Mouse (Mus musculus): ENCODE results near the gene B4galt1.

B4galt1 gene

GRCm38 (mm10) chr4:40870206-40870605 lies 16.4 kb upstream of the B4galt1 start:
- DNase-seq (ENCODE audit: low spot score in 2 of 2) = no peak

- no peak for DNase-seq (ENCODE audit: low spot score in 2 of 2)
Measured at GRCm38 (mm10) chr4:40868554-40869232, 14.9 kb upstream of the B4galt1 start.

DNA sequence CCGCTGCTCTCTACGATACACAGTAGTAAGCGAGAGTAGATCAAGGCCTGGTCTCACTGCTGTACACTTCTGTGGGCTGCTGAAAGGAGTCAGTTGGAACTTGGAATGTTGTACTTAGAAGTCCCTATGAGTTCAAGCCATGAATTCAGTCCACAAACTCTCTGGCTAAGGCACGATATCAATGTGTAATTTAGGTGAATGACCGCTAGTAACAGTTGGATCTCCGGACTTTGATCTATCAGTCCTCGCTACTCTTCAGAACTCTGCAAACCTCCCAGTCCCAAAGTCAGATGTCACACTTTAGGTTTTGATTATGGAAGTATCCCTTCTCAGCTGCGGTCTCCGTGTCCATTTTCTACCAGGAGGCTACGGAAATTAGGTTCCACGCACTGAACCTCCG lies 10.6 kb upstream of the B4galt1 start:
- no peak for DNase-seq (ENCODE audit: low spot score in 2 of 2)

- DNase-seq (ENCODE audit: low spot score in 2 of 2) = no peak
Measured at GRCm38 (mm10) chr4:40863340-40863739, 9.5 kb upstream of the B4galt1 start.

GRCm38 (mm10) chr4:40861131-40861530 lies 7.3 kb upstream of the B4galt1 start:
- no peak for DNase-seq (ENCODE audit: low spot score in 2 of 2)

- DNase-seq (ENCODE audit: low spot score in 2 of 2) = no peak
Measured at GRCm38 (mm10) chr4:40857824-40858346, 4.1 kb upstream of the B4galt1 start.

DNA sequence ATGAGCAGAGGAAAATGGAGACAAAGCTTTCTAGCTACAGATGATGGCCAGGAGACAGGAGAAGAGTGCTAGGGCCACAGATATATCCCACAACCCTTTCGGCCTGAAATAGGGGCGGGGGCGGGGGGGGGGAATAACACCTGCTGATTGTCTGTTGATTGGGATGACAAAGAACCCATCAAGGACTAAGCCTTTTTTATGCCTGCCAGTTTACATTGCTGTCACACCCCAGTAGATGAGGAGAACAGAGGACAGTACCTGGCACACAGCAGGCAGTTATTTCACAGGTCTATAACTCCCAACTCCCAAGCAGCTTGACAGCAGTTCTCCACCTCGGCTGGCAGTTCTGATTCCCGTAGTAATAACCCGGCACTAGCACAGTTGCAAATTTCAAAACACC lies 2.8 kb upstream of the B4galt1 start:
- no peak for DNase-seq (ENCODE audit: low spot score in 2 of 2)

DNA sequence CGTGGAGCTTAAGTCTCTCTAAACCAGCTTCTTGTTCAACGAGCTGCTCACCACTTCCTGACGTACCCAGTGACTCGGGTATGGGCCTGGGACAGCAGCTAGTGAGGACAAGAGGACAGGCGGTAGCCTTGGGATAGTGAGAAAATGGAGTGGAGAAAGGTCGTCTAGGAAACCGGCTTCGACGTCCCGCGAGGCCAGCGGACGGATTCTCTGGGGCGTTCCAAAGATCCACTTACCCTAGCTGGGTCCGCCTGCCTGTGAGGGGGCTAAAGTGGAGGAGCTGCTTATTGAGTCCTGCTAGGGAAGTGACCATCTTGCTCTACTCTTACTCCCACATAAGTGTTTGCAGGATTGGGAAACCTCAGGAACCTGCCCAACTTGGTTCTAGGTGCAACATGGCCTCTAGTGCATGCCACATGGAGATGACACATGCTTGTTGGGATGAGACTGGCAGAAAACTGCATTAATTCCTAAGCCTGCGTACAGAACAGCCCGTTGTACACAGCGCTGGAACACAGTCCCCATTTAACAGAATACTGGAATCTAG lies 655 bp upstream of the B4galt1 start:
- no peak for DNase-seq (ENCODE audit: low spot score in 2 of 2)

DNA sequence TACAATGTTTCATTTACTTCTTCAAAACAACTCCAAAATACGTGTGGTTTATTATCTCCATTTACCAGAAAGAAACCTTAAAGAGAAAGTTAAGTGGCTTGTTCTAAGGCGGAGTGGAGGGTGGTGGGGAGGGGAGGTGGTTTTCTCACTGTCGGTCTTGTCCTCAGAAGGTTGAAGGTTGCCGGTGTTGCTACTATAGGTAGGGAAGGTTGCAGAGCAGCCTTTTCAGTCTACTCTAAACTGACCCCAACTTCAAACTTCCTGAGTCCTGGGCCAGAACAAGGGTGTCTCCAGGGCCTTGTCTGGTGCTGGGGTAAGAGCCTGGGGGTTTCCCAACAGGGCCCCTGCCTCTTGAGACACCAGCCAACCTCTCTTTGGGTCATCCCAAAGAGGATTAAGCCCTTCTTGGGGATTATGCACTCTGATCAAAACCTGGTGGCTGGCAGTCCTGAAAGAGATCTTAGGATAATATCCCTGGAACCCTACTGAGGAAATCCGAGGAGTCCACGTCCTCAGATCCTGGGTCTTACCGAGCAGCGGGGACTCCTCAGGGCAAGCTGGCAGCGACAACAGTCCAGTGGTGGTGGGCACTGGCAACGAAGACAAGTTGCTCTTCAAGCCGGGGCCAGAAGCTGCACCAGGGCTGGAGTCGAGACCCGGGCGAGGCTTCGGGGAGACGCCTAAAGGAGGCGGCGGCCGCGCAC lies 792 bp downstream of the B4galt1 start:
- peak in 1 of 2 experiments; percentile 47 for DNase-seq (ENCODE audit: low spot score in 2 of 2)

GRCm38 (mm10) chr4:40852249-40852781 lies 1.5 kb downstream of the B4galt1 start:
- DNase-seq (ENCODE audit: low spot score in 2 of 2) = peak; percentile 47 to 51

- DNase-seq (ENCODE audit: low spot score in 2 of 2) = no peak
Measured at GRCm38 (mm10) chr4:40851763-40852248, 2.0 kb downstream of the B4galt1 start.

GRCm38 (mm10) chr4:40851031-40851762 lies 2.6 kb downstream of the B4galt1 start:
- DNase-seq (ENCODE audit: low spot score in 2 of 2) = no peak

DNA sequence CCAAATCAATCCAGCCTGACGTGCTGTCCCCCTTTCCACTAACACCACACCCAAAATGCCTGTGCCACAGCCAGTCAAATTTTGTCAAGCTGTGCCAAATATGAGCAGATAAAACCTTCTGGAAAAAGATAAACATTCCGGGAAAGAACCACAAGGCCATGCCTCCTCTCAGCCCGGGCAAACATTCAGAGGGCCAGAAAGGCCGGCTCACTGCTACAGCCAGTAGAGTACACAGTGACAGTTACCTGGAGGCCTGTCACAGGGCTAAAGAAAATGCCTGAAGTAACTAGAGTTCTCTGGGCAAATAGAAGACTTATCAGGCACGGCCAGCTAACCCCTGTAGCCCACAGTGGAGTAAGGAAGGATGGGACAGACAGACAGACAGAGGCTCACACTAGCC lies 3.2 kb downstream of the B4galt1 start:
- DNase-seq (ENCODE audit: low spot score in 2 of 2) = peak; percentile 27 to 56

DNA sequence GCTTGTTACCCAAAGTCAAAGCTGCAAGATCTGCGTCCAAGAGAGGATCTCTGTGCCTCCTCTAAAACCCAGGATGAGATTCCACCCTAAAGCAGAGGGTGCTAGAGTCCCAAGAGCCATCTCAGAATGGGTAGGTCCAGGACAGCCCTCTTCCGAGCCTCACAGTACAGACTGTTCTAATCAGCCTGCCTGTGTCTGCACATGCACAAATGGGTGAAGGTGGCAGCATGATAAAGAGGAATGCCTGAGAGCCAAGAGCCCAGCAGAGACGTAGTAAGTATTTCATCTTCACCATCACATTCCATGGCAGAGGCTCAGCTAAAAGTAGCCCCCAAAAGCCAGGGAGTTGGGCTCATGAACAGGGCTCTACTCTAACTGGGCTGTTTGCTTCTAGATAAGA lies 4.3 kb downstream of the B4galt1 start:
- DNase-seq (ENCODE audit: low spot score in 2 of 2) = peak; percentile 40 to 58

GRCm38 (mm10) chr4:40848246-40848645 lies 5.6 kb downstream of the B4galt1 start:
- DNase-seq (ENCODE audit: low spot score in 2 of 2) = no peak

DNA sequence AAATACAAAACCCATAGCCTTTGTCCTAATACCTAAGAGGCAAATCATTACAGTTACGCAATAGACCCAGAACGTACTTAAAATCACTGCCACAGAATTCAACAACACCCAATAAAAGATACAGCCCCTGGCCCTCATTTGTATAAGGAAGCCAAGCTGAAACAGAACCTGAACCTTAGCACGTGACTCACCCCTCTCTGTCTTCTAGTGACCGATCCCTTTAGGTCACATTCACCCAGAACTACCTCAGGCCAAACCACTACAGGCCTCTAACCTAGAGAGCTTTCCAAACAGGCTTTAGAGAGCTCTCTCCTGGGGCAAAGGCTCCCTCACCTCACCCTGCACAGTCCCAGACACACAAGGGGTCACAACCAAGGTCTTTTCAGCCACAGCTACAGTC lies 6.6 kb downstream of the B4galt1 start:
- DNase-seq (ENCODE audit: low spot score in 2 of 2) = no peak

DNA sequence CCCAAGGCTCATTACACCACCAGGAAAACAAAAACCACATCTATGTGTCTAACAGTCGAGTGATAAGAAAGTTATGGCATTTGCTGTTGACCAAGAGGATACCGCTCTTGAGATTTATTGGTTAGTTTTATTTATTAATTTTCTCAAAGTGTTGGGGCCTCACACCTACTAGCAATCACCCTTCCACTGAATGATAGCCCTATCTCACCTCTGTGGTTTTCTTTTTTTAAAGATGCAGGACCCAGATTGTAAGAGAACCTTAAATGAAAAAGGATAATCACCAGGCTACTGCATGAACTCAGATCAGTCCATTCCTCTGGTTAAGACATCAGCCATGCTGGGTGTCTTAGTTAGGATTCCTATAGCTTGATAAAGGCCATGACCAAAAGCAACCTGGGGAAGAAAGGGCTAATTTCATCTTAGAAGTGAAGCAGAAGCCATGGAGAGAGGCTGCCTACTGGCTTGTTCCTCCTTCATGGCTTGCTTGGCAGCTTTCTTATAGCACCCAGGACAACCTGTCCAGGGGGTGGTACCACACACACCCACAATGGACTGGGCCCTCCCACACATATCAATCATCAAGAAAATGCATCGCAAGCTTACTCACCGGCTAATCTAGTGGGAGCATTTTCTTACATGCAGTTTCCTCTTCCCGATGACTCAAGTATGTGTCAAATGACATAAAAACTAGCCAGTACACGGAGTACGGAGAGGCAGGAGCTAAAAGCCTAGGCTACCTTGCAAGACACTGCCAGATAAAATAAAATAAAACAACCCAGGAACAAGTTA lies 7.5 kb downstream of the B4galt1 start:
- peak in 1 of 2 experiments; percentile 20 for DNase-seq (ENCODE audit: low spot score in 2 of 2)

DNA sequence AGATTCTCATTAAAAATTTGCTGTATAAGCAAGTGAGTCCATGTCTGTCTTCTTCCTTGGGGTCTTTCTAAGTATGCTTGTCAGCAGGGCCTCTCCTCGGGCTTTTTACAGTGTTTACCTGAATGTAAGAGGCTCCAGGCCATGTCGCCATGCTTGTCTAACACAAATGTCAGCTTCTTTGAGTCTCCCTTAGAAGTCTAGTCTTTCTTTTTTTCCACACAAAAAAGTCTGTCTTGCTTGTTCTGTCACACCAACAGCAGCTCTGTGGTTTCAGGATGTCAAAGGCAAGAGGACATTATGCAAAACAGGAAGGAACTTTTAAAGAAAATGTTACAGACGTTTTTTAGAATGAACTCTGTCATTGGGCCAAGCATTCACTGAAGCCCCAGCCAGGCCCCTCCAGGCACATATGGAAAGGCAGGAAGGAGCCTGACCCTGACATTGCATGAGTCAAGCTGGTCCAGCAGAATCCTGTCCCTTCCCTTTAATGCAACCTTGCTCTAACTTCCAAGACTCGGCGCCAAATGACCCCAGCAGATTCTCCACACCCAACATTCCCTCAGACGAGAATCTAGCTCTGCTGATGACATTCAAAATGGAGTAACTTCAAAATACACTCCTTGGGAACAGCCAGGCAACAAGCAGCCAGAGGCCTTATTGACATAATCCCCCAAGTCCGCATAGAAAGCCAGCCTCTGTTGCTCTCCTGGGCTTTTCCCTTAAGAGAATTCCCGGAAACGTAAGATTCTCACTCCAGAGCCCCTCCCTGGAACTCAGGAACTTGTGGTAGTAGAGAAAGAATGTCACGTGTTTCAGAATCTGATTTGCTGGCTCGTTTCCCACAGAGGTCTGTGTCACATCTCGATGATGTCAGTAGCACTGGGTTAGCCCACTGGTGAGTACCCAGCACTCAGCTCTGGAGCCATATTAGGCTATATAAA lies 8.7 kb downstream of the B4galt1 start:
- DNase-seq (ENCODE audit: low spot score in 2 of 2) = peak in 1 of 2 experiments; percentile 32

- DNase-seq (ENCODE audit: low spot score in 2 of 2) = peak; percentile 78 to 79
Measured at GRCm38 (mm10) chr4:40844251-40844721, 9.5 kb downstream of the B4galt1 start.

DNA sequence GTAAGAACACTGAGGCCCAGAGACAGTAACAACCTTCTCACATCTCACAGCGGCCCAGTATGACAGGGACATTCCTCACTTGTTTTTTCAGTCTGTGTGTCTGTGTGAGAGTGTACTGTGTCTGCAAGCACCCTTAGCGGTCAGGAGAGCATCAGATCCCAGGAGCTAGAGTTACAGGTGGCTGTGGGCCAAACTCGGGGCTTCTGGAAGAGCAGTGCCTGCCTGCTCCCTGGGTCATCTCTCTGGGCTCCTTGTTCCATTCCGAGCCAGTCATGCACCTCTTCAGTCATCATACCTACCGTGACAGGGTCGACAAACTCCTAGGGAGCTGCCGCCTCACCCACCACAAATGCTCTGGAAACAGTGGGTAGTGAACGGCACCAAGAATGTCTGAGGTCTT lies 10.1 kb downstream of the B4galt1 start:
- DNase-seq (ENCODE audit: low spot score in 2 of 2) = no peak

All from spleen, postnatal 36 days (tissue).